Mouse (Mus musculus) liver (tissue): ENCODE measurements around the gene Cep135.

ENCODE experiments used
- DNase-seq: peaks from one replicate; pipeline ENCODE4 v3.0.0-alpha.2; 2020; ENCODE audit warnings: mixed read lengths

Gene Cep135

GRCm38 (mm10) chr5:76588551-76589283, at the start of gene Cep135:
Gene Cep135 (plus strand): TSS chr5:76588698.
- peak; percentile 95 for DNase-seq

GRCm38 (mm10) chr5:76540181-76540580, 48.3 kb upstream of the Cep135 start:
- no peak for DNase-seq

GRCm38 (mm10) chr5:76540842-76541241, 47.7 kb upstream of the Cep135 start:
- no peak for DNase-seq

GRCm38 (mm10) chr5:76543200-76543599, 45.3 kb upstream of the Cep135 start:
- DNase-seq, result no peak

- DNase-seq, result no peak
These were observed 38.1 kb upstream of the Cep135 start for GRCm38 (mm10) chr5:76550426-76550825.

GRCm38 (mm10) chr5:76565321-76565720, 23.2 kb upstream of the Cep135 start:
- peak; percentile 73 for DNase-seq

GRCm38 (mm10) chr5:76574251-76574650, 14.2 kb upstream of the Cep135 start:
- DNase-seq, result no peak

GRCm38 (mm10) chr5:76577026-76577425, 11.5 kb upstream of the Cep135 start:
- no peak for DNase-seq

- no peak for DNase-seq
These were observed 3.1 kb upstream of the Cep135 start for GRCm38 (mm10) chr5:76585378-76585777.

- DNase-seq, result no peak
These were observed 813 bp downstream of the Cep135 start for GRCm38 (mm10) chr5:76589311-76589710.

GRCm38 (mm10) chr5:76590009-76590408, 1.5 kb downstream of the Cep135 start:
- no peak for DNase-seq

GRCm38 (mm10) chr5:76591885-76592284, 3.4 kb downstream of the Cep135 start:
- no peak for DNase-seq

GRCm38 (mm10) chr5:76609702-76610370, 21.3 kb downstream of the Cep135 start:
- DNase-seq, result no peak

- DNase-seq, result no peak
These were observed 24.5 kb downstream of the Cep135 start for GRCm38 (mm10) chr5:76612867-76613499.

- DNase-seq, result no peak
These were observed 26.8 kb downstream of the Cep135 start for GRCm38 (mm10) chr5:76615276-76615675.

GRCm38 (mm10) chr5:76616196-76616747, 27.8 kb downstream of the Cep135 start:
- no peak for DNase-seq

- no peak for DNase-seq
These were observed 30.3 kb downstream of the Cep135 start for GRCm38 (mm10) chr5:76618750-76619149.

GRCm38 (mm10) chr5:76623759-76624158, 35.3 kb downstream of the Cep135 start:
- no peak for DNase-seq

GRCm38 (mm10) chr5:76627770-76628169, 39.3 kb downstream of the Cep135 start:
- no peak for DNase-seq

GRCm38 (mm10) chr5:76634012-76634411, 45.5 kb downstream of the Cep135 start:
- DNase-seq, result no peak

- DNase-seq, result no peak
These were observed 47.1 kb downstream of the Cep135 start for GRCm38 (mm10) chr5:76635592-76635991.

GRCm38 (mm10) chr5:76642076-76642475, 53.6 kb downstream of the Cep135 start:
- DNase-seq, result no peak

- no peak for DNase-seq
These were observed 55.7 kb downstream of the Cep135 start for GRCm38 (mm10) chr5:76644234-76644633.
